Mouse (Mus musculus) megakaryocyte, embryonic 14.5 days (primary cell): ENCODE results near the gene Slc3a2. TPM values are rescaled to one million over a fixed set of nuclear protein-coding genes. Genes with fewer than 3 reads are reported as not detected.

ENCODE experiments used
- H3K27me3 ChIP-seq: replicated peaks from 2 replicates; pipeline ENCODE3; 2012; ENCODE audit warnings: inconsistent platforms
- H3K36me3 ChIP-seq: replicated peaks from 2 replicates; pipeline ENCODE3; 2012; ENCODE audit warnings: low read length, inconsistent platforms, mixed read lengths
- H3K4me1 ChIP-seq: 2 replicates; pipeline ENCODE4 v1.6.1; 2012; ENCODE audit warnings: inconsistent platforms
- H3K4me3 ChIP-seq: replicated peaks from 2 replicates; pipeline ENCODE3; 2012; ENCODE audit warnings: moderate library complexity, mild to moderate bottlenecking, inconsistent platforms
- H3K9me3 ChIP-seq: 2 replicates; pipeline ENCODE4 v1.6.1; 2012; ENCODE audit warnings: inconsistent platforms
- FLI1 ChIP-seq: IDR thresholded peaks from 2 replicates; pipeline ENCODE4 v1.6.1; 2012; ENCODE audit warnings: low read length, inconsistent platforms, mixed read lengths
- GATA1 ChIP-seq: IDR thresholded peaks from 3 replicates; pipeline ENCODE4 v1.6.1; 2012; ENCODE audit warnings: mixed read lengths, low read length, inconsistent platforms, borderline replicate concordance
- polyA plus RNA-seq: library from polyadenylated mRNA; stranded (reverse); fragments of >175 nt; gene quantifications from 2 replicates; pipeline ENCODE4 v1.2.3, GENCODE M21; 2012; ENCODE audit warnings: low replicate concordance; ENCODE audit not compliant: insufficient read depth

Gene Slc3a2
- polyA plus RNA-seq = 139 and 161 TPM in 2 replicates

GRCm38 (mm10) chr19:8722907-8723573 lies at the start of gene Slc3a2:
Gene Slc3a2, minus strand, starts transcription at chr19:8723369.
- TF ChIP-seq GATA1 (no peak), FLI1 (no peak)
- H3K27me3 ChIP-seq = no peaks in the 10 kb centered on the region
- peaks cover 56% of the 10 kb centered on the region for H3K4me1 ChIP-seq

GRCm38 (mm10) chr19:8770567-8771270 lies 47.5 kb upstream of the Slc3a2 start, which contains the start of gene Tmem223:
Gene Tmem223, plus strand, starts transcription at chr19:8770996.
- TF ChIP-seq FLI1 = no peak
- no peak for TF ChIP-seq GATA1
- Histone ChIP-seq H3K4me1 (peaks cover 42% of the 10 kb centered on the region), H3K27me3 (no peaks in the 10 kb centered on the region), H3K4me3 (peak within 1 kb of the TSS; percentile 93), H3K36me3 (peaks cover 71% of the 10 kb centered on the region), H3K9me3 (peaks cover 2% of the 10 kb centered on the region)

More at GRCm38 (mm10) chr19:8722907-8723573, at the start of gene Slc3a2:
- Histone ChIP-seq H3K9me3 (no peaks in the 10 kb centered on the region), H3K4me3 (peak within 1 kb of the TSS; percentile 99), H3K36me3 (peaks cover 37% of the 10 kb centered on the region)

- Histone ChIP-seq H3K4me1 (peaks cover 12% of the 10 kb centered on the region), H3K36me3 (peaks cover 97% of the 10 kb centered on the region), H3K9me3 (peaks cover 15% of the 10 kb centered on the region), H3K4me3 (peak overlapping the region; percentile 46), H3K27me3 (no peaks in the 10 kb centered on the region)
- TF ChIP-seq GATA1 = no peak
- no peak for TF ChIP-seq FLI1
These were observed 42.4 kb upstream of the Slc3a2 start for GRCm38 (mm10) chr19:8765562-8765961.

GRCm38 (mm10) chr19:8763276-8763675 lies 40.1 kb upstream of the Slc3a2 start:
- H3K36me3 ChIP-seq = peaks cover 77% of the 10 kb centered on the region
- TF ChIP-seq FLI1 = no peak
- TF ChIP-seq GATA1 = no peak

GRCm38 (mm10) chr19:8760757-8761156 lies 37.6 kb upstream of the Slc3a2 start:
- Histone ChIP-seq H3K4me3 (no peak overlapping the region), H3K27me3 (no peaks in the 10 kb centered on the region), H3K36me3 (peaks cover 54% of the 10 kb centered on the region), H3K9me3 (peaks cover 14% of the 10 kb centered on the region), H3K4me1 (peaks cover 26% of the 10 kb centered on the region)
- TF ChIP-seq GATA1 (no peak), FLI1 (no peak)

More at GRCm38 (mm10) chr19:8763276-8763675, 40.1 kb upstream of the Slc3a2 start:
- Histone ChIP-seq H3K4me1 (peaks cover 19% of the 10 kb centered on the region), H3K27me3 (no peaks in the 10 kb centered on the region), H3K4me3 (no peak overlapping the region), H3K9me3 (peaks cover 15% of the 10 kb centered on the region)

GRCm38 (mm10) chr19:8758899-8759298 lies 35.7 kb upstream of the Slc3a2 start:
- Histone ChIP-seq H3K27me3 (no peaks in the 10 kb centered on the region), H3K36me3 (peaks cover 54% of the 10 kb centered on the region), H3K9me3 (no peaks in the 10 kb centered on the region), H3K4me3 (peak overlapping the region; percentile 74), H3K4me1 (peaks cover 38% of the 10 kb centered on the region)
- TF ChIP-seq GATA1 = no peak
- no peak for TF ChIP-seq FLI1

GRCm38 (mm10) chr19:8757471-8757998 lies 34.4 kb upstream of the Slc3a2 start:
- no peak for TF ChIP-seq FLI1
- no peak for TF ChIP-seq GATA1
- H3K9me3 ChIP-seq = no peaks in the 10 kb centered on the region
- H3K4me1 ChIP-seq = peaks cover 38% of the 10 kb centered on the region
- H3K36me3 ChIP-seq = peaks cover 54% of the 10 kb centered on the region
- peak overlapping the region; percentile 98 for H3K4me3 ChIP-seq
- no peaks in the 10 kb centered on the region for H3K27me3 ChIP-seq

GRCm38 (mm10) chr19:8756635-8757387 lies 33.6 kb upstream of the Slc3a2 start, which contains the start of gene Nxf1:
Gene Nxf1, plus strand, starts transcription at chr19:8757073.
- Histone ChIP-seq H3K9me3 (no peaks in the 10 kb centered on the region), H3K27me3 (no peaks in the 10 kb centered on the region), H3K4me3 (peak within 1 kb of the TSS; percentile 98), H3K4me1 (peaks cover 38% of the 10 kb centered on the region), H3K36me3 (peaks cover 54% of the 10 kb centered on the region)
- TF ChIP-seq FLI1 (no peak), GATA1 (no peak)

- TF ChIP-seq GATA1 = no peak
- peaks cover 55% of the 10 kb centered on the region for H3K36me3 ChIP-seq
- H3K4me1 ChIP-seq = peaks cover 31% of the 10 kb centered on the region
- H3K4me3 ChIP-seq = peak overlapping the region; percentile 98
- no peaks in the 10 kb centered on the region for H3K9me3 ChIP-seq
- H3K27me3 ChIP-seq = no peaks in the 10 kb centered on the region
These were observed 32.5 kb upstream of the Slc3a2 start for GRCm38 (mm10) chr19:8755652-8756051.
